Mouse (Mus musculus) testis, postnatal 10 days (tissue): ENCODE results near the gene Col1a2.

ENCODE experiments used
- DNase-seq: peaks from one replicate; pipeline ENCODE4 v3.0.0; 2021; ENCODE audit warnings: low spot score

Col1a2 gene

GRCm38 (mm10) chr6:4587946-4588345 lies 83.3 kb downstream of the Col1a2 start:
- no peak for DNase-seq

GRCm38 (mm10) chr6:4588722-4589121 lies 84.1 kb downstream of the Col1a2 start:
- no peak for DNase-seq

- DNase-seq: no peak
Observed at GRCm38 (mm10) chr6:4590089-4590488, 85.5 kb downstream of the Col1a2 start.
